Mouse (Mus musculus) lung, embryonic 15.5 days (tissue): Measurements from ENCODE around the gene St3gal4. TPM values are rescaled to one million over a fixed set of nuclear protein-coding genes. Genes with fewer than 3 reads are reported as not detected.

Experiments used
- ATAC-seq: fragments of 200-750 bp; cut with Nextera tagmentation; 2 replicates; pipeline ENCODE4 v1.8.0; 2017; ENCODE audit warnings: moderate number of reproducible peaks, borderline replicate concordance; ENCODE audit not compliant: low FRiP score, low TSS enrichment; ENCODE audit errors: extremely low read depth
- H3K27ac ChIP-seq: fragments of 300-500 bp; sonication (generic); 2 replicates; pipeline ENCODE4 v1.5.1; 2015; ENCODE audit warnings: moderate library complexity, mild to moderate bottlenecking, inconsistent platforms
- H3K27me3 ChIP-seq: fragments of 300-500 bp; sonication (generic); 2 replicates; pipeline ENCODE4 v1.6.1; 2015; ENCODE audit warnings: inconsistent platforms
- H3K36me3 ChIP-seq: fragments of 300-500 bp; sonication (generic); 2 replicates; pipeline ENCODE4 v1.6.1; 2015; ENCODE audit warnings: inconsistent platforms
- H3K4me1 ChIP-seq: fragments of 300-500 bp; sonication (generic); 2 replicates; pipeline ENCODE4 v1.6.1; 2015; ENCODE audit warnings: inconsistent platforms
- H3K4me2 ChIP-seq: fragments of 300-500 bp; sonication (generic); 2 replicates; pipeline ENCODE4 v1.6.1; 2015; ENCODE audit warnings: inconsistent platforms, mild to moderate bottlenecking, moderate library complexity
- H3K4me3 ChIP-seq: fragments of 300-500 bp; sonication (generic); 2 replicates; pipeline ENCODE4 v1.5.1; 2015; ENCODE audit warnings: mild to moderate bottlenecking, inconsistent platforms
- H3K9ac ChIP-seq: fragments of 300-500 bp; sonication (generic); 2 replicates; pipeline ENCODE4 v1.6.1; 2015; ENCODE audit warnings: inconsistent platforms
- H3K9me3 ChIP-seq: fragments of 300-500 bp; sonication (generic); 2 replicates; pipeline ENCODE4 v1.6.1; 2016; ENCODE audit warnings: inconsistent platforms
- WGBS: fragments of 180-500 bp; shearing (Covaris S2); methylation state at CpG from one replicate; pipeline ENCODE4 v1.1.7; 2015; 5-methylcytosine and 5-hydroxymethylcytosine counted together
- polyA plus RNA-seq: library from polyadenylated mRNA; unstranded; fragments of >200 nt; fragmentation: Nextera tagmentation; extraction: Ambion mirVana; gene quantifications from 2 replicates; pipeline ENCODE4 v1.2.1, GENCODE M21; 2015

Gene St3gal4
- polyA plus RNA-seq, 1 experiment from 2014 or later, result 37.4 TPM

- Histone ChIP-seq H3K27me3 (no peaks in the 10 kb centered on the region), H3K9ac (no peak overlapping the region), H3K4me2 (no peak overlapping the region), H3K27ac (no peak overlapping the region), H3K4me1 (peaks cover 14% of the 10 kb centered on the region), H3K9me3 (no peaks in the 10 kb centered on the region), H3K36me3 (no peaks in the 10 kb centered on the region), H3K4me3 (no peak overlapping the region)
- 70% methylated on average over 4 of the region's 4 CpGs for WGBS
- ATAC-seq, result no peak
These were observed 21.2 kb downstream of the St3gal4 start for GRCm38 (mm10) chr9:35097901-35098300.

- H3K9ac ChIP-seq, result no peak overlapping the region
- no peak overlapping the region for H3K4me3 ChIP-seq
- H3K27ac ChIP-seq, result no peak overlapping the region
- WGBS, result 45% methylated on average over 1 of the region's 1 CpGs
- no peaks in the 10 kb centered on the region for H3K9me3 ChIP-seq
- no peaks in the 10 kb centered on the region for H3K36me3 ChIP-seq
- H3K4me1 ChIP-seq, result peaks cover 9% of the 10 kb centered on the region; the same call in 1 of the 2 replicates
- no peak overlapping the region for H3K4me2 ChIP-seq
- no peak for ATAC-seq
- no peaks in the 10 kb centered on the region for H3K27me3 ChIP-seq
These were observed 23.3 kb downstream of the St3gal4 start for GRCm38 (mm10) chr9:35095726-35096125.

DNA sequence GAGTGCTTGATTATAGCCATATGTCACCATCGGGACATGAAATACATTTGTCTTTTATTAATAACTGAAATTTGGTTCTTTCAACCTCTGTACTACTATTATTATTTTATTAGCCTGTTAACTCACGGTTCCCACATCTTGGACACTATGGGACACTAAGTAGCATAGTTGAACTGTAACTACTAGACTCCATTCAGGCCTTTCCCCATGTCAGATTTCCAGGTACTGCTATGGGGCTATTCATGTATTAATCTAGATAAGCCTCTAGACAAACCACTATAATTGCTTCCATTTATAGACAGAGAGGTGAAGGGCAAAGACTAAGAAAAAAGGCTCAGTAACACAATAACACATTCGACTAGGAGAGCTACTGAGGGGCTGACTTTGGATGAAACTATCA, 25.7 kb downstream of the St3gal4 start:
- 0 out of 2 replicates have a peak, but pooled peaks cover 2% of the 10 kb centered on the region for H3K36me3 ChIP-seq
- no peak overlapping the region for H3K27ac ChIP-seq
- H3K9ac ChIP-seq, result no peak overlapping the region
- H3K9me3 ChIP-seq, result no peaks in the 10 kb centered on the region
- 87% methylated on average over 3 of the region's 3 CpGs for WGBS
- H3K4me3 ChIP-seq, result no peak overlapping the region
- no peak for ATAC-seq
- no peak overlapping the region for H3K4me2 ChIP-seq
- H3K4me1 ChIP-seq, result peaks cover 9% of the 10 kb centered on the region; the same call in 1 of the 2 replicates
- no peaks in the 10 kb centered on the region for H3K27me3 ChIP-seq

DNA sequence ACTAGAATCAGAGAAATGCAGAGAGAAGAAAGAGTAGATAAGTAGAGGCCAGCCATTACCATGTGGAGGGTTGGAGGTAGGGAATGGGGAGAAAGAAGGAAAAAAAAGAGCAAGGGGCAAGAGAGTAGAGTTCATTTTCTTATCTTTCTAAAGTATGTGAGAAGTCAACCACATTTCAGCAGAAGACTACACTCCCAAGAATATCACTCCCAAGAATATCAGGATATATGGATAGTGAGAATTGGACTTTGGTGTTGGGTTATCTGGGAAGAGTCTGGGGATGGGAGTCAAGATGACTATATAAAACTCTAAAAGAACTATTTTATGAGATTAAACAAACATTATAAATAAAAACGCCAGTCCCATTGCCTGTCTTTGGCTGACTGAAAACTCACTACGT, 26.2 kb downstream of the St3gal4 start:
- 88% methylated on average over 2 of the region's 2 CpGs for WGBS
- Histone ChIP-seq H3K4me3 (no peak overlapping the region), H3K27ac (no peak overlapping the region), H3K4me1 (peaks cover 9% of the 10 kb centered on the region; the same call in 1 of the 2 replicates), H3K9ac (no peak overlapping the region), H3K36me3 (0 out of 2 replicates have a peak, but pooled peaks cover 2% of the 10 kb centered on the region), H3K27me3 (no peaks in the 10 kb centered on the region), H3K4me2 (no peak overlapping the region), H3K9me3 (no peaks in the 10 kb centered on the region)
- no peak for ATAC-seq

GRCm38 (mm10) chr9:35061446-35061845, 57.6 kb downstream of the St3gal4 start:
- no peak overlapping the region for H3K4me2 ChIP-seq
- no peak overlapping the region for H3K4me3 ChIP-seq
- H3K27ac ChIP-seq, result no peak overlapping the region
- WGBS, result 60% methylated on average over 2 of the region's 2 CpGs
- no peak overlapping the region for H3K9ac ChIP-seq
- no peak for ATAC-seq
- no peaks in the 10 kb centered on the region for H3K9me3 ChIP-seq
- peaks cover 10% of the 10 kb centered on the region for H3K4me1 ChIP-seq
- no peaks in the 10 kb centered on the region for H3K36me3 ChIP-seq
- no peaks in the 10 kb centered on the region for H3K27me3 ChIP-seq

DNA sequence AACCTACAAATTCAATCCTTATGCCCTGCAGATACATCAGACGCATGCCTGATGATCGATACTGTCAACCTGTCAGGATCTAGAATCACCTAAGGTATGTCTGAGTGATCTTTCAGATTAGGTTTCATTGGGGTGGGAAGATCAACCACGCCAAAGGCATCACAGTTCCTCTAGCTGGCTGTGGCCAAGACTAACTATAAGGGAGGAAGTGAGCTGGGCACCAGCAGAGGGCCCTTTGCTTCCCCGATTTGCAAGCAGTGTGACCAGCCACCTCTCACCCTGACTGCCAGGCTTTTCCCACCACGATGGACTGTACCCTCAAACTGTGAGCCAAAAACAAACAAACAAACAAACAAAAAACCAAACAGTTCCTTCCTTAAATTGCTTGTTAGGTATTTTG, 59.2 kb downstream of the St3gal4 start:
- Histone ChIP-seq H3K4me1 (peaks cover 10% of the 10 kb centered on the region), H3K36me3 (no peaks in the 10 kb centered on the region), H3K27ac (no peak overlapping the region), H3K9ac (no peak overlapping the region), H3K4me2 (no peak overlapping the region), H3K27me3 (no peaks in the 10 kb centered on the region), H3K4me3 (no peak overlapping the region), H3K9me3 (no peaks in the 10 kb centered on the region)
- 85% methylated on average over 5 of the region's 5 CpGs for WGBS
- no peak for ATAC-seq

DNA sequence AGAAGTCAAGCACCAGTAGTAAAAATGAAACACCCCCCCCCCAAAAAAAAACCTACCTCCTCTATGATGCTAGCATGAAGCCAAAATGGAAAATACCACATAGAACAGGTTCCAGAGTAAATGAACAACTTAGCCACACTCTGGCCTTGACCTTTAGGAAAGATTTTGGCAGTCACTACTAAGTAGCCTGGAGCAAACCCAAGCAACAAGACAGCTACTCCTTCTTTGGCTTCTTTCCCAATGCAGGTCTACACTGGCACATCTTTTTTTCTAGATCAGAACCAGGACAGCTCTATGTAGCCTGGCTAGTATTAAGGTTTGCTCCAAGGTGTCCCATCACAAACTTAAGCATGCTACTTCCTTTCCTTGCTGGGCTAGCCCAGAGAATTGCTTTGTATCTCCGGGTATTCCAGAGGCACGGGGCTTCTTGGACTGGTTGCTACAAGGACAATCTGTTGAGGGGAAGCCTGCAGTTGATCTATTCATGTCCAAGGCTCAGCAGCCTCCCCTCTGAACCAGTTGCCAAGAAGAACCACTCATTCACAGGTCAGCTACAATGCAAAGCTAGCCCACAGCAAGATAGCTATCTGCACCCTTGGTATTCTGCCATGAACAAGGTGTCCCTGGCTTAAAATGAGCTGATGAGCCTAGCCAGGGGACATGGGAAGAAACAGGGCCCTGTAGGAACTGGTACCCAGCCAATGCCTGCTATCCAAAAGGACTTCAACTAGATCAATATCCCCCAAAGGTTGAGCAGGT, 60.3 kb downstream of the St3gal4 start:
- 93% methylated on average over 2 of the region's 2 CpGs for WGBS
- ATAC-seq, result no peak
- H3K27me3 ChIP-seq, result no peaks in the 10 kb centered on the region
- H3K4me2 ChIP-seq, result no peak overlapping the region
- peaks cover 10% of the 10 kb centered on the region for H3K4me1 ChIP-seq
- no peak overlapping the region for H3K4me3 ChIP-seq
- H3K36me3 ChIP-seq, result peaks cover 7% of the 10 kb centered on the region; the same call in 1 of the 2 replicates
- H3K9ac ChIP-seq, result no peak overlapping the region
- H3K9me3 ChIP-seq, result no peaks in the 10 kb centered on the region
- no peak overlapping the region for H3K27ac ChIP-seq

- 90% methylated on average over 4 of the region's 4 CpGs for WGBS
- no peak overlapping the region for H3K9ac ChIP-seq
- peaks cover 12% of the 10 kb centered on the region for H3K36me3 ChIP-seq
- ATAC-seq, result no peak
- H3K4me2 ChIP-seq, result no peak overlapping the region
- no peaks in the 10 kb centered on the region for H3K9me3 ChIP-seq
- H3K27ac ChIP-seq, result no peak overlapping the region
- H3K4me1 ChIP-seq, result peaks cover 10% of the 10 kb centered on the region
- H3K27me3 ChIP-seq, result no peaks in the 10 kb centered on the region
- no peak overlapping the region for H3K4me3 ChIP-seq
These were observed 60.9 kb downstream of the St3gal4 start for GRCm38 (mm10) chr9:35058186-35058585.

DNA sequence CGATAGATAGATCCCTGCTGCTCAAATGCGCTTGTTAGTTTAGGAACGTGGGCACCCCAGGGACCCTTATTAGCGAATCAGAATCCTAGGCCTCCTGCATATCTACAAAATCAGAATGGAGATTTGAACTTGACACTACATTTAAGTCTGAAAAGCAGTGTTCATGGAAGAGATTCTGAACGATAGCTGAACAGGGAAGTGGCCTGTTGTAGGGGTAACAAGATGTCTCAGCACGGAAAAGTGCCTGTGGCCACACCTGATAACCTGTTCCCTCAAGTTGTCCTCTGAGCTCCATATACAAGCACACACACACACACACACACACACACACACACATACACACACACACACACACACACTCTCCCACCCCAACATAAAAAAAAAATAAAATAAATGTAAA, 61.4 kb downstream of the St3gal4 start:
- no peak for ATAC-seq
- H3K4me3 ChIP-seq, result no peak overlapping the region
- no peak overlapping the region for H3K27ac ChIP-seq
- WGBS, result 85% methylated on average over 6 of the region's 6 CpGs
- peaks cover 18% of the 10 kb centered on the region for H3K36me3 ChIP-seq
- H3K9ac ChIP-seq, result no peak overlapping the region
- no peak overlapping the region for H3K4me2 ChIP-seq
- H3K27me3 ChIP-seq, result no peaks in the 10 kb centered on the region
- H3K4me1 ChIP-seq, result peaks cover 10% of the 10 kb centered on the region
- H3K9me3 ChIP-seq, result no peaks in the 10 kb centered on the region

- no peak for ATAC-seq
- H3K36me3 ChIP-seq, result peaks cover 28% of the 10 kb centered on the region
- 97% methylated on average over 3 of the region's 3 CpGs for WGBS
- no peak overlapping the region for H3K4me3 ChIP-seq
- no peaks in the 10 kb centered on the region for H3K27me3 ChIP-seq
- H3K9me3 ChIP-seq, result no peaks in the 10 kb centered on the region
- H3K9ac ChIP-seq, result no peak overlapping the region
- H3K27ac ChIP-seq, result no peak overlapping the region
- no peak overlapping the region for H3K4me2 ChIP-seq
- H3K4me1 ChIP-seq, result peaks cover 9% of the 10 kb centered on the region
These were observed 62.5 kb downstream of the St3gal4 start for GRCm38 (mm10) chr9:35056611-35057010.

DNA sequence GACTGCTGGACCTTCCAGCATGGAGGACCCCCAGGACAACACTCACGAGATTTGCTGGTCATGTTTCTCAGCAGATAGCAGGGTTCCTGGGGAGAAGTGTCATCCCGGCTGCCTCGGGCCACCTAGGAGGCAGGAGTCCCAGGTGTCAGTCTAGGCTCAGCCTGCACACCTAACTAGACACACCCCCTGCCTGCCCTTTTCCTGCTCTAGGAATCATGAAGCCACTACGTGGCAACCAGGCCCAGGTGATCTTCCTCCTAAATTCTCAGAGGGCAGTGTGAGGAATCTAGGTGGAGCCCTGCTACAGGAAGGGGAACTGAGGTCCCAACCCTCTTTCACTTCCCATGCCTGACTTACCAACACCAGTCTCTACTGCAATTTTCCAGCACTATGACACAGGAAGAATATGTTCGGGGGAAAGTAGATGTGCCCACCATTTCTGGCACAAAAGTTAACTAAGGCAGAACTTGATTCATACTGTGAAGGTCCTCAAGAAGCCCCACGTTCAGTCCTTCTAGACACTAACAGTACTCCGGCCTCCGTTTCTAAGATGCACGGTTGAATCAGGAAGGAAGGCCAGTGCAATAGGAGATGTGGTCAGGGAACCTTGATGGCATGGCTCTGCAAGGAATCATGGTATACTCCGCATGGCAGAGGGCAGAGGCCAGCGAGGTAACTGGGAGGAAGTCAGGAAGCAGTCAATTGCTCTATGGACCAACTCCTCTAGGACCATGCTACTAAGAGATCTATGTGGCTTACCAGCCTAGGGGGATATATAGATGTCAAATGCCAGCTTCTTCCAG, 63.3 kb downstream of the St3gal4 start:
- Histone ChIP-seq H3K4me3 (no peak overlapping the region), H3K9ac (no peak overlapping the region), H3K27me3 (no peaks in the 10 kb centered on the region), H3K27ac (no peak overlapping the region), H3K4me1 (peaks cover 6% of the 10 kb centered on the region; the same call in 1 of the 2 replicates), H3K4me2 (no peak overlapping the region), H3K9me3 (no peaks in the 10 kb centered on the region), H3K36me3 (peaks cover 28% of the 10 kb centered on the region)
- 89% methylated on average over 11 of the region's 11 CpGs for WGBS
- no peak for ATAC-seq

DNA sequence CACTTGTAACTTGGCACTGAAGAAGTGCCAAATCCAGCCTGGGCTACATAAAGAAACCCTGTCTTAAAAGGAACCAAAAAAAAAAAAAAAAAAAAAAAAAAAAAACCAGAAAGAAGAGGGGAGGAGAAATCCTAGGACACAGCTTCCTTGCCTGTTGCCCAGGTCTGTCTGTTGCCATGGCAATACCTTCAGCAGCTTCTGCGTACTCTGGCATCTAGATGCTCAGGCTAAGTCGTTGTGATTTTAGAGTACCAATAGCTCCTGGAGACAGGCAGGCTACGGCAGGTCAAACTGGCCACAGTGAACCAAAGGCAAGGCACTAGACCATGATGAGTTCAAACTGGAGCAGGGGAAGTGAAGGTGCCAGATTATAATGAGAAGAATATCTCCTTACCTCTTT, 65.4 kb downstream of the St3gal4 start:
- Histone ChIP-seq H3K4me2 (no peak overlapping the region), H3K27ac (no peak overlapping the region), H3K9ac (no peak overlapping the region), H3K4me3 (no peak overlapping the region), H3K4me1 (peaks cover 2% of the 10 kb centered on the region; the same call in 1 of the 2 replicates), H3K36me3 (peaks cover 28% of the 10 kb centered on the region), H3K27me3 (no peaks in the 10 kb centered on the region), H3K9me3 (no peaks in the 10 kb centered on the region)
- 77% methylated on average over 3 of the region's 3 CpGs for WGBS
- no peak for ATAC-seq
